Mouse (Mus musculus) MEL (cell line): ENCODE measurements around the gene Ccer1.

ENCODE experiments used
- BHLHE40 ChIP-seq: IDR thresholded peaks from 2 replicates; pipeline ENCODE4 v1.6.1; 2012; ENCODE audit warnings: low read depth, mild to moderate bottlenecking, inconsistent platforms, low read length, improper control_type of control experiment, borderline replicate concordance
- CTCF ChIP-seq, 3 experiments: IDR thresholded peaks in 2 of 3; conservative IDR thresholded peaks in 1 of 3; 2 replicates each; pipeline ENCODE4 v1.5.1; 2011 to 2012; ENCODE audit warnings: low read length in 3 of 3, low read depth in 2 of 3, mild to moderate bottlenecking in 2 of 3, improper control_type of control experiment in 1 of 3, inconsistent platforms in 1 of 3, mixed read lengths in 1 of 3, moderate library complexity in 1 of 3; ENCODE audit not compliant: control insufficient read depth in 1 of 3, insufficient read depth in 1 of 3, poor library complexity in 1 of 3, severe bottlenecking in 1 of 3
- E2F4 ChIP-seq: IDR thresholded peaks from 2 replicates; pipeline ENCODE4 v1.6.1; 2011; ENCODE audit warnings: low read depth, low read length, improper control_type of control experiment, borderline replicate concordance
- POLR2A ChIP-seq, 2 experiments: IDR thresholded peaks; 2 replicates each; pipeline ENCODE4 v1.6.1; 2011 to 2012; ENCODE audit warnings: low read length in 2 of 2, mild to moderate bottlenecking in 2 of 2, control low read depth in 1 of 2, improper control_type of control experiment in 1 of 2, low read depth in 1 of 2, moderate library complexity in 1 of 2; ENCODE audit not compliant: control insufficient read depth in 1 of 2, insufficient read depth in 1 of 2, poor library complexity in 1 of 2
- USF2 ChIP-seq, 2 experiments: IDR thresholded peaks; 2 replicates each; pipeline ENCODE4 v1.6.1; 2011 to 2012; ENCODE audit warnings: improper control_type of control experiment in 2 of 2, low read length in 2 of 2, borderline replicate concordance in 1 of 2, inconsistent platforms in 1 of 2, low read depth in 1 of 2, mild to moderate bottlenecking in 1 of 2; ENCODE audit not compliant: insufficient read depth in 1 of 2

DNA sequence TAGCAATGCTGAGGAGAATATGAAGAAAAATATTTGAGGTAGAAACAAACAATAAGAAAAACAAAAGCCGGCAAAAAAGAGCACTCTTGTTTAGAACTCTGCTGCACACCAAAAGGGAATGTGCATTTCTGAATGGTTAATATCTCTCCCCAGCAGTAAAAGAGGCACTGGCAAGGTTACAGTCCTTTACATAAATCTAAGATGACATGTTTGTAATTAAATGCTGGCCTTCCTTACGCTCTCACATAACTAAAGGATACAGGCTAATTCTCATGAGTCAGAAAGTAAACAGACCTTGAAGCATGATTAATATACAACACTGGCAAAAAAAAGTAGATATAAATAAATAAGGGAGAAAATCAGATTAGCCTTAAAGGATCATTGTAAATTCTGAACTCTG is 42.5 kb upstream of the Ccer1 start:
- TF ChIP-seq CTCF (IDR thresholded peaks at IDR 0.05 in 2 of 3, conservative IDR thresholded peaks at IDR 0.05 in 1 of 3; ENCODE audit: control insufficient read depth in 1 of 3, insufficient read depth in 1 of 3, low read depth in 2 of 3, low read length in 3 of 3, poor library complexity in 1 of 3, severe bottlenecking in 1 of 3) (no peak), USF2 (IDR thresholded peaks at IDR 0.05; ENCODE audit: borderline replicate concordance in 1 of 2, insufficient read depth in 1 of 2, low read depth in 1 of 2, low read length in 2 of 2) (no peak), POLR2A (IDR thresholded peaks at IDR 0.05; ENCODE audit: control insufficient read depth in 1 of 2, insufficient read depth in 1 of 2, low read depth in 1 of 2, low read length in 2 of 2, poor library complexity in 1 of 2) (no peak), E2F4 (no peak), BHLHE40 (no peak)
